Mouse (Mus musculus): Measurements from ENCODE around the gene Arhgap45.

The Arhgap45 gene

DNA sequence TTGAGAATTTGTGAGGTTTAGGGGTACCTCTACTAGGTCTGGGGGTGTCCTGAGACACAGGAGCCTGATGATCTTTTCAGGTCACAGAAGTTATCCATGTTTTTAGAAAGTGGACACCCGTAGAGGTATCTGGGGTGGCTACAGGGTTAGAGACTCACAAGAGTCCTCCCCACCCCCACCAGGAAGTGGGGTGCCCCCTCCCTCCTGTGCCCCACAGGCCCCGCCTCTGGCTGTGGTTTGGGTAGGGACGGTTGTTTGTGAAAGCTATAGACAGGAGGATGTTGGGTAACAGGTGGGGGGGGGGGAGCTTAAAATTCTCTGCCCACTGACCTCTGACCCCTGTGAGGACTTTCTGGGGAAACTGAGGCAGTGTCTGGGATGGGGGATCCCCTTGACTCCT lies 908 bp downstream of the Arhgap45 start:
- DNase-seq = no peak

DNA sequence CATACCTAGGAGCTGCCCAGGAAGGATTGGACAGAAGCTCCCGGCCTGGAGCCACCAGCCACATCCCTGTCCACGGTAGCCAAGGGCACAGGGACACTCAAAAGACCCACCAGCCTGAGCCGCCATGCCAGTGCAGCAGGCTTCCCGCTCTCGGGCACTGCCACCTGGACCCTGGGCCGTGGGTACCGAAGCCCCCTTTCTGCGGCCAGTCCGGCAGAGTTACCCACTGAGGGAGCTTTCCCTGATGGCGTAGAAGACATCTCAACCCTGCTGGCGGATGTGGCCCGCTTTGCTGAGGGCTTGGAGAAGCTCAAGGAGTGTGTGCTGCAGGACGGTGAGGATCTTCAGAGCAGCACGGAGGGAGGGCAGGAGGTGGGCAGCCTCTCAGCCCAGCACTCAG lies 1.3 kb downstream of the Arhgap45 start:
- no peak for DNase-seq

DNA sequence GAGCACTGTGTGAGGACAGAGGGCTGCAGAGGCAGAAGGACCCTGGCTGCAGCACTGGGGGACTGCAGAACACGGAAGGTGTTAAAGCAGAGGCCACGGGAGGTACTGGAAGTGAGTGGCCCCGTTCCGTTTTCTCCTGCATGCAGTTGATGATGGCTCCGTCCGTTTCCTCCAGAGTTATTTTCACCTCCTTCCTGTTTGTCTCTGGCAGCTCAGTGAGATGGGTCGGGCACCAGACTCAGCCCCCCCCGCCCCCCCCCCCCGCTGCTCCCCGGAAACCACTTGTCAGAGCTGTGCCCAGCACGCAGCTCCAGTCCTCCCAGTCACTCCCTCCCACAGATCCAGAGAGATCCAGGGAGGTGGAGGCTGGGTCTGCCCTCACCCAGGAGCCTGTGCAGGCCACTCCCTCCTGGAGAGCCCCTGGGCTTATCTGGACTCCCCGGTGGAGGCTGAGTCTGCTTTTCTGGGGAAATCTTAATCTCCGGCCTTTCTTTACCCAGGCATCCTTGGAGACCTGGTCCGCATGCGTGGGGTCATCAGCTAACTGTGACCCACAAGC lies 2.4 kb downstream of the Arhgap45 start:
- no peak for DNase-seq

DNA sequence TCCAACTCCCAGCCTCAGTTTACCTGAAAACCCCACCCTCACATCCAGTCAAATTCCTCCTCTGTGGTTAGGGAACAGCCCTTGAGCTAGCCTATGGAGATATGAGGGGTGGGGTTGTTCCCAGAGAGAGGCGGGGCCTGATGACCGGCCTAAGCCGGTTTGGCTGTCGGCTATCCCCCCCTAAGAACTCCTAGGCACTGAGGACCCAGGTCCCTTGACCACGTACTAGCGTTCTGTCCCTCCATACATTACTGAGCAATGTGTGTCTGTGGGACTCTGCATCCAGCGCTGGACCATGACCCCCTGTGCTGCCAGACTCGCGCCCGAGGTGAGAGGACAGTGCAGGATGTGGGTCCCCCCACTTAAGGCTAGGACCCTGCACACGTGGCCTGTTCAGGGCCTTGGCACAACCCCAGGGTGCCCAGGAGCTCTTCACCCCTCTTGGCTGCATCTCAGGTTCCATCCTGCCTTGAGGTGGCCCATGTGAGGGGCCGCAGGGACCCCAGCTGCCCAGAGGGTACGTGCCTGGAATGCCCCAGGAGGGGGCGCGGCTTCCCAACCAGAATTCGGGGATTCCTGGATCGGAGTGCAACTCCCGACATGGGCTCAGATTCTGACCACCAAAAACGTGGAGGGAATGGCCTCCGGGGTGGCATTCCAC lies 3.1 kb downstream of the Arhgap45 start:
- no peak for DNase-seq

DNA sequence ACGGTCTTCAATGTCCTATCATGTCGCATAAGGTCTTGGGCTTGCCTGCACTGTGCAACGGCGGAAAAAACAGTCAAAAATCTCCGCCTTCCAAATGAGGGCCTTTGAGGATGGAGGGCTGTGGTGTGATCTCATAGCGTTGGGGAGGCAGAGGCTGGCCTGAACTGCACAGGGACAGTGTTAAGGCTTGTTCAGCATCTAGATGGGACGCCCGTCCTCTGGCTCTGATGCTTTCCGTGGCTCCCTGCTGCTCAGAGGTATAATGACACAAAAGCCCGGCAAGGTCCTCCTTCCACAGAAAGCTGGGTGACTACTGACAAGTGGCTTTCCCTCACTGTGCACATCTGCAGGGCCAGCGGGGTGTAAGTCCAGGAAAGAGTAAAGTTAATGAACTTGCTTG lies 3.7 kb downstream of the Arhgap45 start:
- DNase-seq = no peak

DNA sequence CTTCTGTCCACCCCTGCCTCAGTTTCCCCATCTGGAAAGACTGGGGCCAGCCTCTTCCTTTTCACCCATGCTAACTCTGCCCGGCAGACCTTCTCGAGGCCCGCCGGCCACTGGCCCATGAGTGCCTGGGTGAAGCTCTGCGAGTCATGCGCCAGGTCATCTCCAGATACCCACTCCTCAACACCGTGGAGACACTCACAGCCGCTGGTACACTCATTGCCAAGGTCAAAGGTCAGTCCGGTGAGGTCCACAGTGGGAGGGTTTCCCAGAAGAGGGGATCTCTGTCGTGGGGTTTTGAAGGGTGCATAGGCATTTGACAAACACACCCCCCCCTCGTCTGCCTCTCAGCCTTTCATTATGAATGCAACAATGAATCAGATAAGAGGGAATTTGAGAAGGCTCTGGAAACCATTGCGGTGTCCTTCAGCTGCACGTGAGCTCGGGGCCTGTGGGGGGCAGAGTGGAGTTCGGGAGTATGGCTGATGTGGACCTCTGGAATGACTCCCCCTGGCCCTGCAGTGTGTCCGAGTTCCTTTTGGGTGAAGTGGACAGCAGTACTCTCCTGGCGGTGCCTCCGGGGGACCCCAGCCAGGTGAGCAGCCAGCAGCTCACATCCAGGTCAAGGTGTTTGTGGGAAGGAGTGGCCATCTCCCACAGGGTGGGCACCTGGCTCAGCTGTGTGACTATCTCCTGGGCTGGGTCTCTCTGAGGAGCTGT lies 4.3 kb downstream of the Arhgap45 start:
- DNase-seq = no peak

DNA sequence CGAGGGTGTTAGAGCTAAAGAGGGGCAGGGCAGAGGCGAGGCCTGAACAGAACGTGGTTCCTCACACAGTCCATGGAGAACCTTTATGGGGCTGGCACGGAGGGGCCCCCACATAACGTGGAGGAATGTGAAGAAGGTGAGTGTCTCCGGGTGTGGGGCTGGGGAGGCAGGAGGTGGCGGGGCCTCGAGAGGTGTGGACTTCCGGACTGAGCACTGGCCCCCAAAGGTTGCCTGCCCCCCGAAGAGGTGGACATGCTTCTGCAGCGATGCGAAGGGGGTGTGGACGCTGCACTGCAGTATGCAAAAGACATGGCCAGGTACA lies 4.8 kb downstream of the Arhgap45 start:
- no peak for DNase-seq

DNA sequence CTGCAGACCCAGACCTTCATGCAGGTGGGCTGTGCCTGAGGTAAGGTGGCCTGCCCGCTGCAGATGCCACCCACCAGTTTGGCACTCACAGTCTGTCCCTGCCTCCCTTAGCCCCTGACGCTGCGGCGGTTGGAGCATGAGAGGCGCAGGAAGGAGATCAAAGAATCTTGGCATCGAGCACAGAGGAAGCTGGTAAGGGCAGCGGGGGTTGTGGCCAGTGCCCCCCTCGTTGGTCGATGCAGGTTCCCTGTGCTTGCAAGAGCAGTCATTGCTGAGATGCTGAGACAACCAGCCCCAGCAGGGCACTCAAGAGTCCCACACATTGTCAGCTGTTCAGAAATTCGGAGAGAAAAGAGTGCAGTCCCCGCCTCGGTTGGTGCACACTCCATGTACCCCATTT lies 5.7 kb downstream of the Arhgap45 start:
- DNase-seq = no peak

DNA sequence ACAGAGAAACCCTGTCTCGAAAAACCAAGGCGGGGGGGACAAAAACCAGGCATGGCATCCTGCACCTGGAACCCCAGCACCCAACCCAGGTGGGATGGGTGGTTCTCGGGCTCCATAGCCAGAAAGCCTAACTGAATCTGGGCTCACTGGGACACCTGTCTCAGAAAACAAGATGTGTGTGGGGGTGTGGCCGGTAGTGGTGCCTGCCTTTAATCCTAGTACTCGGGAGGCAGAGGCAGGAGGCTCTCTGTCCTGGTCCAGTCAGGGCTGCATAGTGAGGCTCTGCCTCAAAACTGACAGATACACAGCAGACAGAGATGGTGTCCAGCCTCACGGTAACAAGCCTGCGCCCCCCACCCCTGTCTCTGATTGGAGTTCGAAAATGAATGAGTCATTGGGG lies 6.4 kb downstream of the Arhgap45 start:
- no peak for DNase-seq

DNA sequence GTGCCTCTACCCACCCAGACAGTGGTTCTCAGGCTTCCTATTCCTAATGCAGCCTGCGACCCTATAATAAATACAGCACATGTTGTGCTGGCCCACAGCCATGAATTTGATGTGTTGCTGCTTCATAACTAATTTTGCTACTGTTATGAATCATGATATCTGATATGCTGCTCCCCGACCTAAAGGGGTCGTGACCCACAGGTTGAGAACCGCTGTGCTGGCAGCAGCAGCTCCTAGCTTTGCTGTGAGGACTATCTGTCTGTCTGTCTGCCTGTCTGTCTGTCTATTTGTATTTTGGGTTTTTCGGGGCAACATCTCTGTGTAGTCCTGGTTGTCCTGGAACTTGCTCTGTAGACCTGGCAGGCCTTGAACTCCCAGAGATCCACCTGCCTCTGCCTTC lies 7.3 kb downstream of the Arhgap45 start:
- DNase-seq = no peak

DNA sequence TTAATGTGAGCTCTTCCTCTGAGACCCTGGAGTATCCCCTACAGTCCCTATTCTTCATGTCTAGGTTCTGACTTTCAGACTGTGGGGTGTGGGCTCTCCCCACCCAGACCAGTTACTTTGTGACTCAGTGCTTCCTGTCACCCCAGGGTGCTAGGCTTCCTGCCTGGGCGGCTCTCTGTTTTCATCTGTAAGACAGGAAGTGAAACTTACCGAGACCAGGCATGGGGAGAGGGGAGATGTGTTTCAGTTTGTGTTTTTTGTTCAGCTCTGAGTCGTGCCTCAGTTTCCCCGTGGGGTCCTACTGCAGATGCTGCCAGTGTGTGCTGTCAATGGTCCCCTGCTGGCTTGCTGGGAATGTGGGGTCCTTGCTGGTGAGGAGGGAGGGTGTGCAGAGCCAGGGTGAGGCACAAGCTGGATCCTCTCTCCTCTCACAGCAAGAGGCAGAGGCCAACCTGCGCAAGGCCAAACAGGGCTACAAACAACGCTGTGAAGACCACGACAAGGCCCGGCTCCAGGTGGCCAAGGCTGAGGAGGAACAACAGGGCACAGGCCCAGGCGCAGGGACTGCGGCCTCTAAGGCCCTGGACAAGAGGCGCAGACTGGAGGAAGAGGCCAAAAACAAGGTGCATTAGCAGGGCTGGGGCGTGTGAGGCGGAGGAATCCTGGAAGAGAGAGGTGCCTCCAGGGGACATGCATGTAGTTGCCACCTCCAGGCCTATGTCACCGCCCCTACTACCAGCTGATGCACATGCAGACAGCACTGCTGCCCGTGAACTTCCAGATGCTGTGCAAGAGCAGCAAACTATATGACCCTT lies 8.0 kb downstream of the Arhgap45 start:
- DNase-seq = no peak

DNA sequence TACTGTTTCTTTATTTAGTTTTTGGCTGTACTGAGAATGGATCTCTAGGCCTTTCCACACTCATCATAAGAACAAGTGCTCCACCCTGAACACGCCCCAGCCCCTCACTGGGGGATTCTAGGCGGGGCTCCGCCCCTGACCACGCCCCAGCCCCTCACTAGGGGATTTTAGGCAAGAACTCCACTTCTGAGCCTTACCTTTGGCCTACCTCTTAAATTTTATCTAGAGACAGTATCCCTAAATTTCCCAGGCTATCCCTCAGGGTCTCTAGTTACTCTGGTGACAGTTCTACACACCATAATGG lies 8.5 kb downstream of the Arhgap45 start:
- no peak for DNase-seq

DNA sequence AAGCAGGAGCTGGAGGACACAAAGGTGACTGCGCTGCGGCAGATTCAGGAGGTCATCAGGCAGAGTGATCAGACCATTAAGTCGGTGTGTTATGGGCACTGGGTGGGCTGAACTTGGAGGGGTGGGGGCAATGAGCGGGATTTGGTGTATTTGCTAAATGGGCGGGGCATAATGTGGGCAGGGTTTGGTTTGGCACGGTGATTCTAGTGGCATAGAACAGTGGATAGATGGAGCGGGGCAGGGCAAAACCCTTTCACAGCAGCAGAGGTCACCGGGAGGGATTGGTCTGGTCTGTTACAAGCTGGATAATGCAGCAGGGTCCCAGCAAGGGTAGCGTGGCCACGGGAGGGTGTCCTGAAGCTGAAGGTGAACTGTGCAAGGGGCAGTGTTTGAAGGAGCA lies 9.0 kb downstream of the Arhgap45 start:
- no peak for DNase-seq

DNA sequence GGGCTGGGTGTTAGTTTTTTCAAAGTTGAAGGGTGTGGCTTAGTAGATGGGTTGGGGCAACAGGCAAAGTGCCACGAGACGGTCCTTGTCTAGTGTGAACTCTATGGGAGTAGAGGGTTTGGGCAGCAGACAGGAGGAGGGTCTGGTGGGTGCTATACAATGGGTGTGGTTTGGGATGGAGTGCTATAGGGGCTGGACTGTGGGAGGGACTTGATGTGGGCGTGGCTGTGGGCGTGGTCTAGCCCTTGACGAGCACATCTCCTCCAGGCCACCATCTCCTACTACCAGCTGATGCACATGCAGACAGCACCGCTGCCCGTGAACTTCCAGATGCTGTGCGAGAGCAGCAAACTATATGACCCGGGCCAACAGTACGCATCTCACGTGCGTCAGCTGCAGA lies 9.4 kb downstream of the Arhgap45 start:
- no peak for DNase-seq

DNA sequence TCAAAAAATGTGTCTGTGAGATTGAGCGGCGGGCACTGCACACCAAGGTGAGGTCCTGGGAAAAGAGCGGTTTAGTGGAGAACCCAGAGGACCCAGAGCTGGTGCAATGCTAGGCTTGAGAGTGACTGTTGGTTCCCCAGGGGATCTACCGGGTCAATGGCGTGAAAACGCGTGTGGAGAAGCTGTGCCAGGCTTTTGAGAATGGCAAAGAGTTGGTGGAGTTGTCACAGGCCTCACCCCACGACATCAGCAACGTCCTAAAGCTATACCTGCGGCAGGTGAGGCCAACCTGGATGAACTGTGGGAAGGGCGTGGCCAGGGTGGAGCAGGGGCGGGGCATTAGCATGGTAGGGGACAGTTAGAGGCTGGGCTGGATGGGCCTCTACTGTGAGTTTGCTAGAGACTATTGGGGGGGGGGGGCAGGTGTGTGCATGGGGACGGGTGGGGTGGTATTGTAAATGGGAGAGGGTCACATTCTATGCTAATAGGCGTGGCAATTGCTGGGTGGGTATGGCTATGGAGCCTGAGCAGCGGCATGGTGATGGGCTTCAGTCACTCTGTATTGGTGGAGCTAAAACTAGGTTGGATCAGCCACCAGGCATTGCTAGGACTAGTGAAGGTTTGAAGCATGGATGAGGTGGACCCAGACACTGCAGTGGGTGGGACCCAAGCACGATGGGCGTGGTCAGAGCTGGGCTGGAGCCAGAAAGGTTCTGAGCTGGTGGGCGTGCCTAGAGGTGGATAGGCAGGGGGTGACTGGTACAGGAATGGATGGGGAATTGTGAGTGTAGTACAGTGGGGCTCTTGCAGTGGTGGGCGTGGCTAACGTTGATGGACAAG lies 11.4 kb downstream of the Arhgap45 start:
- DNase-seq = no peak

DNA sequence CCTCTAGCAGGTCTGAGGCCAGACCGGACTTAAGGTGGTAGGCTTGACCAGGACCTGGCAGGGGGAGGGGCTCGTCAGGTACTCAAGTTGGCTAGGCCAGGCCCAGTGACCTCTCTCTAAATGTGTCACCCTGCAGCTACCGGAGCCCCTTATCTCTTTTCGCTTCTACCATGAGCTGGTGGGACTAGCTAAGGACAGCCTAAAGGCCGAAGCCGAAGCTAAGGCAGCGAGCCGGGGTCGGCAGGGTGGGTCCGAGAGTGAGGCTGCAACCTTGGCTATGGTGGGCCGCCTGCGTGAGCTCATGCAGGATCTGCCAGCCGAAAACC lies 12.0 kb downstream of the Arhgap45 start:
- DNase-seq = no peak

DNA sequence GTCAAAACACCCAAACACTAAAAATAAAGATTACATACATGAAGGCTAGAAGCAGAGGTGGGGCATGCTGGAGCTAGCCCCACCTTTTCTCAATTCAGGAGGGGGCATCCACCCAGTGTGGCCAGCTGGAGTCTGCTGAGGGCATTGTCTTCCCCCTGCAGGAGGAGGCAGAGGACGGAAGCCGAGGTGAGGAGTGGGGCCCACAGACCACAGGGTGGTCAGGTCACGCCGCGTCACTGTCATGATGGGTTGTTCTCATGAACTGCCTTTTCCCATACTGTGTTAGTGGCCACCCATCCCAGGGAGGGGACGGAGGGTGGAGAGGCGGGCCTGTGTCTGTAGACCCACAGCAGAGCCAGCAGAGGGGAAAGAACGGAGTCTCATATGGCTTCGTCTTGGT lies 13.7 kb downstream of the Arhgap45 start:
- no peak for DNase-seq

DNA sequence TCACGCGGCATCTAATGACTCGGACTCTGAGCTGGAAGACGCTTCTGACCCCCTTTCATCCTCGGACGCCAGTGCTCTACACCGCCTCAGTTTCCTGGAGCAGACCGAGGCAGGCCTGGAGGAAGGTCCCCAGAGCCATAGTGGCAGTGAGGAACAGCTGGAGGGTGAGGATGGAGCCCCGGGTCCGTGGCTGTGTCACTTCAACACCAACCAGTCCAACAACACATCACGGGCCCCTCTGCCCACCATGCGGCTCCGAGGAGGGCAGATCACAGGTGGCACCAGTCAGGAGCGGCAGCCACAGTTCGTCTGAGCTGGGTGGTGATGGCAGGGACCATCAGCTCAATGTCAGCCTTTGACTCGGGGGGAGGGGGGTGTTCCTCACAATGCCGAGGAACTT lies 14.3 kb downstream of the Arhgap45 start:
- no peak for DNase-seq

DNA sequence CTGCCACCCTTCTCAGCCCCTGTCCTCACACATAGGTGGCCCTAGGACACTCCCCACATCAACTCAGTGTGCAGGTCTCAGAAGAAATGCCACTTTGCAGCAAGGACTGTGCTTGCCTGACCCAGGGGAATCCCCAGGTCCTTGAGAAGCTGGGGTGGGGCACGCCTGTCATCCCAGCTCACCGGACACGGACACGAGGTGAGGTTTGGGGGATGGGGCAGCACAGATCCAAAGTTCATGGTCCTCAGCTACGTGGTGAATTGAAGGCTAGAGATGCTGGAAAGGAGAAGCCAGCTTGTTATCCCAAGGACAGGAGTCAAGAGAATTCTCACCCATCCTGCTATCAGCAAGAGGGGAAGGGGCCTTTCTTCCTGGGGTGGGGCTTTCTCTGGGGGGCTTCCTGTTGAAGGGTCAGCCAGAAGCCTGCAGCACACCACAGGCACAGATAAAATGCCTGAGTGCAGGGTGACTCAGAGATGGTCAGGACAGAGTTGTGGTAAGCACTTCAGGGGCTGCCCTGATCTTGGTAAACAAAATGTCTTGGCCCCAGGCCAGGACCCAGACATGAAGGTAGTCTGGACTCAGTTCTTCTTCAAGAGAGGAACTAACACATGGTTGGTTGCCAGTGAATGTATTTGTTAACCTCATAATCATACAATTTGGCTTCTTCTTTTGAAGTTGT lies 16.5 kb downstream of the Arhgap45 start:
- no peak for DNase-seq

DNA sequence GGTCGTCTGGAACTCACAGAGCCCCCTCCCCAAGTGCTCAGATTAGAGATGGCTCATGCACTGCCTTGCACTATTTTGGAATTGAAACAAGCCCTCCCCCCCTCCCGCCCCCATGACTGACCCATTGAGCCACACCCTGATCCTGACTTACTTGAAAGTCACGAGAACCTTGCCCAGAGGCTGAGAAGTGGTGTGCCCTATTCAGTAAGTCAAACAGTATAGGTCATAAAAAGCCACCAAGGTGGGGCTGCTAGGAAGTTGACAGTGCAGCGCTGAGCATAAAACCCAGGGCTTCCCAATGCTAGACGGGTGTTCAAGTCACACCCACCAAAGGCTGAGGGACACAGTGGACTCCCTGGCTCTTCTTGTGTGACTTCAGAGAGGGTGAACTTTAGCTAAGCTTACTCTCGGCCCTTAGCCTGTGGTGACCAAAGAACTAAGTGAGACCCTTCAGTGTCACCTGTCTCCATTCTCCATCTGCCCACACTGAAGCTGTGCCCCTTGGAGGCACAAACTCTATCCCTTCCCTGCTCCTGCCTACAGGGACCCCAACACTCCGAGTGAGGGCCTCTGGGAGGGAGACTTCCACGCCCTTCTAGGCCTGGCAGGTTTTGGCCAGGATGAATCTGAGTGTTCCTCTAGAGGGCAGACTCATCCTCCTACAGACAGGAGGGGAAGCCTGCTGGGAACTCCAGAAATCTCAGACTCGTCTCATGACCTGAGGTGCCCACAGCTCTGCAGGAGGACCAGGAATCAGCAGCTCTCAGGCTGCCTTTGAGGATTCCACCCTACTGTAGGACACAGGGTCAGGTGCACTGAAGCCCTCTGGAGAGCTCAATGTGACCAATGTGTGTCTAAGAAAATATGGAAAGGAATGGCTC lies 17.3 kb downstream of the Arhgap45 start:
- no peak for DNase-seq

DNA sequence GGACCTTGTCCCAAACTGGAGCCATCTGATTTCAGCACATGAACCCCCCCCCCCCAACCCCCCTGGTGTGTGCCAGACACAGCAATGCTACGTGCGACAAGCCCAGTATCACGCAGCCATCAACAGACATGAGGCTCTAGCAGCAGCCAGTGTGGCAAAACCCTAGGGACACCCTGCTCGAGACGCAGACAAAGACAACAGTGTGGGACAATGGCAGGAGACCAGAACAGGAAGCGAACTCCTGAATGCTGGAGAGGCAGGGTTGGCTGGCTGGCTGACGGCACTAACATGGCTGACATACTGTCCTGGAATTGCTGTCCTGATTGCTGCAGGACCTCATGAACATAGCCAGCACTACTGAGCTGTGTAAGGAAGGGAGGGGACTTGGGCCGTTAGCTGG lies 18.7 kb downstream of the Arhgap45 start:
- no peak for DNase-seq

DNA sequence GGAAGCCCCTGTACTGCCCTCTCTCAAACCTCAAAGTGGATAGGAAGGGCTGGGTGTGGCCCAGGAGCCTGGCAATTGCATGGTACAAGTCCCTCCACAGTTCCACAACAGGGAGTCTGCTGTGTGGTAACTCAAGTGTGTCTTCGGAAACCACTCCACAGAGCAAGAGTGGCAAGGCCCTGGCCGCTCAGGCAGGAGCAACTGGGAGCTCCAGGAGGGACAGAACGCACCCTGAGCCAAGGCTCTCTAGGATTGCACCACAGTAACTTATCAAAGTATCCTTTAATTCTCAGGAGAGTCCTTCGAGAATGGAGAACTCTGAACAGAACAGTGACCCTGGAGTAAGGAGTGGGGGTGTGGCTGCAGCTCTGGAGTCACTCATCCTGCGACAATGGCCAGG lies 19.2 kb downstream of the Arhgap45 start:
- no peak for DNase-seq
